Mouse (Mus musculus): ENCODE measurements around the gene Rgmb.

Gene Rgmb

DNA sequence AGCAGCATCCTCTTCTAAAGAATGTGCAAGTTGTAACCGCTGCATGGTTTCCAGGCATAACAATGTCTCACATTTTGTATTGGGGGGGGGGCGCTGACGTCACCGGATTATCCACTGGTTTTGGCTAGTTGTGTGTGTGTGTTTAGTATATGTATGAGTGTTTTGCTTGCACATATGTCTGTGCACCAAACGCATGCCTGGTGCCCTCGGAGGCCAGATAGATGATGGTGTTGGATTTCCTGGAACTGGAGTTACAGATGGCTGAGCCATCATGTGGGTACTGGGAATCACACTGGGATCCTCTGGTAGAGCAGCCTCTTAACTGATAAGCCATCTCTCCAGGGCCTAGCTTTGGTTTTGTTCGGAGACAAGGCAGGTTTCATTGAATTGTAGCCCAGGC is 8.5 kb downstream of the Rgmb start:
- no peak for DNase-seq (ENCODE audit: low spot score in 2 of 2)

DNA sequence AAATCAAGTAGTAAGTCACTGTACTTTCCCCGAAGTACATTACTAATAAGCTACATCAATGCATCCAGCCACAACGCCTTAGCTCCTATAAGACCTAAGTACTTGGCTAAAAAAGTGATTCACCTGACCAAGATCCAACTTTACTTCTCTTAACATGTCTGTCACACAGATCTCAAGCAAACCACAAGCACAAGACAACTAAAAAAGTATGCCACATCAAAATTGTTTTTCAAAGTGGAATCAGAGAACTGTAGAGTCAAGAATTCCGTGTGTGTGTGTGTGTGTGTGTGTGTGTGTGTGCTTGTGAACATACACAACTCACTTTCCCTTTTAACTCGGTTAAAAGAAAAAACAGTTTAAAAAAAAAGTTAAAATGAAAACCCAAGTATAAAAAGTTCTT is 9.1 kb downstream of the Rgmb start:
- no peak for DNase-seq (ENCODE audit: low spot score in 2 of 2)

DNA sequence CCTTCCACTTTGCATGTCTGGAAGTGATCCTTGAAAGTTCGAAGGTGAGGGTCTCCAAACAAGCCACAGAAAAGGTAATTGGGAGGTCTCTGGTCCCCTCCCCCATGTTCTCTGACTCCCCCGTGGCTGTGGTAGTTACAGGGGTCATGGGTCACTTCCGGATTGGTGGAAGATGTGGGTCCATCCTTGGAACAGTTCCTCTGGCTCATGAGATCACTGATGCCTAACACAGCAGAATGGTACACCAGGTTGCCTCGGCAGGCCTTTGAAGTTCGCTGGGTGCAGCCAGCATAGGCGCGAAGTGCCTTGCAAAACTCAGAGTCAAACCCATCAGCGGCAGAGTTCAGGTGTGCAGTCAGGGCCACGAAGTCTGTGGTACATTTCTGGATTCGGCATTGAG is 10.1 kb downstream of the Rgmb start:
- no peak for DNase-seq (ENCODE audit: low spot score in 2 of 2)

DNA sequence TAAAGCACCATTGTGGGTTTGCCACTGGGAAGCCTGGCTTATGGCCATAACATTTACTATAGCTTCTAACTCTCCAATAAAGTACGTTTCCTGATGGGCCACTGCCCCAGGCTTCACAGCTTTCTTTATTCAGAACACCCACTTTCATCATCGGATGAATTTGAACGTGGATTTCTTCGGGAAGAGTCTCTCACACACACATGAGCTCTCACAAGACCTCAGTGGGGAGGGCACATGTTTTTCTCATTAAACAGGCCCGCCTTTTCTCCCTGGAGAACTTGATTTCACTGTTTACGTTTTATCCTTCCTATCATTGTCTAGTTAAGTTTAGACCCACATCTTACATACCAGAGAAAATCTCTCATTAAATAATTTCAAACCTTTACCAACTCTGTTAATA is 10.7 kb downstream of the Rgmb start:
- DNase-seq (ENCODE audit: low spot score in 2 of 2), result no peak

DNA sequence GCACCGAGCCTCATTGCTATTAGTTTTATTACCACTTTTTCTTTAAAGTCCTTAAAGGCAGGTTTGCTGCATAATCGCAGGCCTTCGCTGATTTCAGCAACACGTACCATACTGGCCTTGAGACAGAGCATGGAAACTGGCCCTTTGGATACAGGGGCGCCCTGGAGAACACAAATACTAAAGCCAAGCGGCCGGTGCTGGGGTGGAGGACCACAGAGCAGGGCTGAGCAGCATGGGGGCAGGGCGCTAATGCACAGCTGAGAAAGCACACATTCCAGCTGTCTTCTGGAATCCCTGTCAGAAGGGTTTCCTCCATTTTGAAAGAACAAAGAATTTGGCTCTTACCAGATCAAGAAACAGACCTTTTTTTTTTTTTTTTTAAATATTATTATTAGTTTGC is 12.5 kb downstream of the Rgmb start:
- DNase-seq (ENCODE audit: low spot score in 2 of 2), result no peak

DNA sequence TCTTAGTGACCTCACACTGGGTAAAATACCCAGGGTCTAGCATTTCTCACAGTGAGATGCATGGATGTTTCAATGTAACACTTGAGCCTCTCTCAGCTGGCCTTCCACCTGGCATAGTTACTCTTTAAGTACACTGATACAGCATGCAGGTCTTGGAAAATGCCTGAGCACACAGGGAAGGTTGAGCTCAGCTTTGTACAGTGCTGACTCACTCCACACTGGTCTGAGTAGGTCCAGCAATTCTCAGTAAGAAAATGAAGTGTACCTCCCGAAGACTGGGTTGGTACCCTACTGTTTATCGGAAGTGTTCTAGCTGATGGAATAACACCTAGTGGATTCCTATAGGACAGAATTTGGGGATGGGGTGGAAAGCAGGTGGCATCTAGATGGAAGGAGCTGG is 13.2 kb downstream of the Rgmb start:
- DNase-seq (ENCODE audit: low spot score in 2 of 2), result no peak

DNA sequence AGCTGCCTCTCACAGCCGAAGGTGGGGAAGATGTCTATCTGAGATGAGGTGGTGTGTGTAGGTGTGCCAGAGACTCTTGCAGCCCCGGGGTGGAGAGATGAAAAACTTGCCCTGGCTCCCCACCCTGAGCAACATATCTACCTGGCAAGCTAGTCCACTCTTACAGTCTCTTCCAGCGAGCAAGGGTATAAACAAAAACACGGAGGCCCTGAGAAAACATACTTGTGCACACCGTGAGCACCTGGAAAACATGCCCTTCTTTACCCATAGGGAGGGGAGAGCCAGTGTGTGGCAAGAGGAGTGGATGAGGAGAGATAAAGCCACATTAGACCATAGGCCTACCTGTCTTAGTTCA is 13.8 kb downstream of the Rgmb start:
- DNase-seq (ENCODE audit: low spot score in 2 of 2), result no peak

DNA sequence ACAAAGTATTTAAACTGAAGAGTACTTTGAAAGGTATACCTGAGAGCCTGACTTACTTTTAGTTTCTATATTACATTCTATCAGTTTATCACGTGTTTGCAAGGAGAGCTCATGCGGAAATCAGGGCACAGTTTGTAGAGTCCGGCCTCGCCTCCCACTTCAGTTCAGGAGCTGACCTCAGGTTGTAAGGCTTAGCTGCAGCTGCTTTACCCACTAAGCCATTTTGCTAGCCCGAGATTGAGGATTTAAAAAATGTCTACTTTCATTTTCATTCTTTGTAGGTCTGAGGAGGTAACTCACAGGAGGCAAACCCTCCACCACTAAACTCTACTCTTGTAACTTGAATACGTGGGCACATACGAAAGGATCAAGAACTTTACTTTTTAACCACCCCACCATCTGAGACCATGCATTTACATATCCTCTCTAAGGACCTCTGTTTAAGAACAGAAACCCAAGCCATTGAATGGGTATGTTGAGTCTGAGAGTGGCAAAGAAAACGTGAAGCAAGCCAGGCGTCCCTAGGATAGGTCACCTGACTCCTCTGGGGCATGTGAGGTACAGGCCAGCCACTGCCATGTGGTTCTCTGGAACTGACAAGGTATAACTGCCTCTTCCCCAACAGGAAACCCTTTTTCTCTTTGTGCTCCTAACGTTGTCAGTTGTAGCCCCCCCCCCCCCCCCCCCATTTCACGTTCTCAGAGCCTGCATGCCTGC is 14.3 kb downstream of the Rgmb start:
- DNase-seq (ENCODE audit: low spot score in 2 of 2), result no peak

DNA sequence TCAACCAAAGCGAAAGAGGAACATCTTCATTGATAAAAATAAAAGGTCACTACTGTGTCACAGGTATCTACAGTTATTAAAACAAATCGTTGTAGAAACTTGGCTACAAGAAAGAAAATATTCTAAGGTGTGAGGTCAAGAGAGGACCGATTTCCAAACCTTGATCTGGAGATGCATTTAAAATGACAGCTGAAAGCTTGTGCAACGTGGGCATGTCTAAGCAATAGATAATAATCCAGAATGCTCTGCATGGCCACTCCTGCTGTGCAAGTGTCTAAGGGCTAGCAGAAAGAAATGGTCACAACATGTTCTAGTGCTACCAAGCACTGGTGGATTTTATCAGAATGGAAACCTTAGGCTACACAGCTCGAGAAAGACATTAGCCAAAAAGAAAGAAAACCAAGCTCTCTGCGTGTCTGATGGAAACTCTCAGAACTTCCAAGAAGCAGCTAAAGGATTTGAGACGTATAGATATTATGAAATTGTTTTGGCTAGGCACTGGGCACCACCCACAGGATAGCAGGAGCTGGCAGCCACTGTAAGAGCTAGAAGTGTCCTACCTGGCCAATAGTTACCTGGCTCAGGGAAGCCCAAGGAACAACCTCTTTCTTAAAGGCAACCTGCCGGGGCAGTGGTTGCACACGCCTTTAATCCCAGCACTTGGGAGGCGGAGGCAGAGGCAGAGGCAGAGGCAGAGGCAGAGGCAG is 15.4 kb downstream of the Rgmb start:
- DNase-seq (ENCODE audit: low spot score in 2 of 2), result no peak

DNA sequence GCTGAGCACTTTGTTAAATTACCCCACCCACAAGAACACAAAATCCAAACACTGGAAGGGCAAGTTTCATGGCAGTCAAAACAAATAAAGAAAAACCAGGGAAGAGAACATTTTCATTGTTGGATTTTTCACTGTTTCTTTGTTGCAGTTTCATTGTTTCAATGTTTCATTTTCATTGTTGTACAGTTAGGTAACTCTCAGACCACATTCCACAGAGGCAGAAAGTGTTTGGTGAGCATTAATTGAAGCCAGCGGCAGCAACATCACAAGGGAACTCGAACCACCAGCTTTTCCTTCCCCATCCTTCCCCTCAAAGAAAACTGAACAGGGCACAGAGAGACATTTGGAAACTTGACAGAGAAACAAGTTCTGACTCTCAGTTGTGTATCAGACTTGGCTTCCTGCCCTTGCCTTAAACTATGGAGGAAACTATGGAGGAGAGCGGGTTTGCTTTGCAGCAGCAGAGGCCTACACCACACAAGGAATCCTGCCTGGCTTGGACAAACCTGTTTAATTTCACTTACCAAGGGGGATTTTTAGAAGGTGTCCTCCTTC is 17.1 kb downstream of the Rgmb start:
- no peak for DNase-seq (ENCODE audit: low spot score in 2 of 2)

DNA sequence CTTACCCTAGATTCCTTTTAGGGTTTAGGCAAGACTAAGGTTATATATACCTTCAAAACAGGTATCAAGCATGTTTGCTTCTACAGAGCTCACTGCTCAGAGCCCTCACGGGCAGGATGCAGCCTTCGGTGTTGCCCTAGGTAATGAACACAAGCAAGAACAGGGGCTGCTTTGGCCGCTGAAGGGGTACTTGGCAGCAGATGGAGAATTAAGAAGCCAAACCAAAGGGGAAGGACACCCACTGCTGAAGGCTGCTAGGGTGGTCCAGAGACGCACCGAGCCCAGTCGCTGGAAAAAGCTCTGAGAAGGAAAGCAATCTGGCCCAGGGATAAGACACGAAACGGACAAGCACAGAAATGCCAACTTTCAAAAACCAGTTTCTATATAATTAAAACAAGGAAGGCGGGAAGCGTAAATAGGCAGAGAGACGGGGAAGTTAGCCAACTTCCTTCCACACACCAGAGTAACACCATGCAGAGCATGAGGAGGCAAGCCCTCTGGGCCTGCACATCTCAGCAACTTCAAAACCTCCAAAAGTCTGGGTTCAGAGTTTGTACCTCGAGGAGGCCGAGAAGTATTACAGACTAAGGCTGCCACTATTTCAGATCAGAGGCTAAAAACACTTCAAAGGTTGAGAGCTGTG is 18.6 kb downstream of the Rgmb start:
- DNase-seq (ENCODE audit: low spot score in 2 of 2), result no peak

DNA sequence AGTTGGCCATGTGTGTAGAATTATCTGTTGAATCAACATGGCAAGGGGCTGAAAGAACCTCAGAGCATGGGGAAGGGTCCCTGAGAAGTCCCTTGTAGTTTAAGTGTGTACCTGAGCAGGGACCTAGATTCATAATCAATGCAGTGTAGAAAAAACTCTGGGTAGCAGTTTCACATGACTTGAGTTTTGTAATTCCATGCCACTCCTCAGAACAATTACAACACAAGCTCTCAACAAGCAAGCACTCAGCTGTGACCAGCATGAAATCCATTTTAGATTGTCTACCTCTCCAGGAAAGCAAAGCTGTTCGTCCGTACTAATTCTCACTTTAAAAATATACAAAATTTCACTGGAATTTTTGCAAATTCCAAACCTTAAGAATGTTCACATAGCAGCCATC is 20.9 kb downstream of the Rgmb start:
- DNase-seq (ENCODE audit: low spot score in 2 of 2), result no peak

DNA sequence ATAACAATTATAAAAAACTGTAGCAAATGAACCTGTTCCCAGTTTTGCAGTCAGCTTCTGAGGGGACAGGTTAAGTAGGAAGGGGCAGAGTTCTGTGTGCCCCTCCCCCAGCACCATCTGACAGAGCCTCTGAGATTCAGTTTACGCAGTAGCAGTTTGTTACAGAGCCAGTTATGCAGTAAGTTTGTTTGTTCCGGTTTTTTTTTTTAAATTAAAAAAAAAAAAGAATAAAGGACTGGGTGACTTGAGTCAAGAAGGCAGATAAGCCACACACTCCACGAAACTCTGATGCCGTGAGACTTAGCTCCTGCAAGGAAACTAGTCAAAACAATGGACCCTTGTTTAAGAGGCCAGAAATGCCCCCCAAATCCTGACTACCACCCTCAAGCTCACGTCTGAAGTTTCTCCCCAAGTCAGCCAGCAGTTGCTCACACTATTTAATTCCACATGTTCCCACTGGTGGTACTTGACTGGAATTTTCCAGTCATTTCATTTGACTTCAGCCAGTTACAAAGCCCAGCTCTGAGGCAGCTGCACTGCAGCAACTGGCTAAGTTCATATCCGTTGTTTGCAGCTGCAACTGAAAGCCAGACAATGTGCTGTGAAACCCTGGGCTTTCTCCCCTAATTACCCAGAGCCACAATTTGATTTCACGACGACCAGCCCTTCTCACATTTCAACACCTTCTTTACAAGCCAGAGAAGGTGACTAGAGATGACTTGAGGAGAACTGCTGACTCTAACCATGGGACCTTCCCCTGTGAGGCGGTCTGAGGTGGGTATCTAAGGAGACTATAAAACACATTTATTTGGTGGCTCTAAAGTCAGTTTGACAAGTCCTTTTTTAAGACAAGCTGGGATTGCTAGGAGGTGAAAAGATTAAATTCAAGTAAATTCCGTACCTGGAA is 22.1 kb downstream of the Rgmb start:
- no peak for DNase-seq (ENCODE audit: low spot score in 2 of 2)

DNA sequence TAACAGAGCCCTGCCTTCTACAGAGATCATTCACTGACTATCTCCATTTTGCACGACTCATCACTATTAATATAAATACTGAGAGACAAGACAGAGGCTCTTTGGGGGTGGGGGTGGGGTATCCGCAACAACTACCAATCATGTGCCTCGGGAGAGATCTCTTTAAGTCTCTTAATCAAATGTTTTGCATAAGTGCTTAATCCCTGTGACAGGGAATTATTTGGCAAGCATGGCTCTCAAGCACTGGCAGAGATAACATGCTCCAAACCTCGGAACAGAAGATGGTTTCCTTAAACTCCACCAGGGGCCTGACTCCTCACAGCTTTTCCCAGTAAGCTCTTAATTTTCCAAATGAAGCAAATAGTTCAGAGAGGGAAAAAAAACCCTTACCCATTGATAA is 22.8 kb downstream of the Rgmb start:
- DNase-seq (ENCODE audit: low spot score in 2 of 2), result no peak

DNA sequence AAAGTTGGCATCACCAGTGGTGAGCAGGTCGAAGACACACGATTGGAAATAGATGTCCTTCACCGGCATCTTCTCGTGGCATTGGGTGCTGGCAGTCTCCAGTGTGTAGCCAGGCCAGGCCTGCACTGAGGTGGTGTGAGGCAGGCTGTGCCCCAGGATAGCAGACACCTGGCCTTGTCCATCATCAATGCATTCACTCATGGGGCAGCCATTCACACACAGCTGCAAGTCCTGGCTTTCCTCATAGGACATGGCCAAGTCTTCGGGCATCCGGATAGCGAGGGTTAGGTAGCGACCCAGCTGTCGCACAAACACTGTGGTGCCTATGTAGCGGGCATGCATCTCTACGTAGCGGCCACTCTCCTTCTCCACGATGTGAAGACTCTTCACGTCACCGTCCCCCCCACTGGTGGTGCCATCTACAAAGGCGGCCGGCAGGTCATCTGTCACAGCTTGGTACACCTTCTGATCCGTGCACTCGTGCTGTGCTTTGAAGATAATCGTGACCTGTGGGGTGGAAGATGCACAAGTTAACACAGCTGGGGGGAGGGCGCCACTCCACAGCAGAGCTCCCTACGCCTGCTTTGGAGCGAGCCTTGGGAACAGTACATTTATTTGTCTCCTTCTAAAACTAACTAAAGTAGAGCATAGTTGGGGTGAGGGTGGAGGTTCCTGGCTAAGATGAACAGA is 23.4 kb downstream of the Rgmb start:
- DNase-seq (ENCODE audit: low spot score in 2 of 2), result no peak

DNA sequence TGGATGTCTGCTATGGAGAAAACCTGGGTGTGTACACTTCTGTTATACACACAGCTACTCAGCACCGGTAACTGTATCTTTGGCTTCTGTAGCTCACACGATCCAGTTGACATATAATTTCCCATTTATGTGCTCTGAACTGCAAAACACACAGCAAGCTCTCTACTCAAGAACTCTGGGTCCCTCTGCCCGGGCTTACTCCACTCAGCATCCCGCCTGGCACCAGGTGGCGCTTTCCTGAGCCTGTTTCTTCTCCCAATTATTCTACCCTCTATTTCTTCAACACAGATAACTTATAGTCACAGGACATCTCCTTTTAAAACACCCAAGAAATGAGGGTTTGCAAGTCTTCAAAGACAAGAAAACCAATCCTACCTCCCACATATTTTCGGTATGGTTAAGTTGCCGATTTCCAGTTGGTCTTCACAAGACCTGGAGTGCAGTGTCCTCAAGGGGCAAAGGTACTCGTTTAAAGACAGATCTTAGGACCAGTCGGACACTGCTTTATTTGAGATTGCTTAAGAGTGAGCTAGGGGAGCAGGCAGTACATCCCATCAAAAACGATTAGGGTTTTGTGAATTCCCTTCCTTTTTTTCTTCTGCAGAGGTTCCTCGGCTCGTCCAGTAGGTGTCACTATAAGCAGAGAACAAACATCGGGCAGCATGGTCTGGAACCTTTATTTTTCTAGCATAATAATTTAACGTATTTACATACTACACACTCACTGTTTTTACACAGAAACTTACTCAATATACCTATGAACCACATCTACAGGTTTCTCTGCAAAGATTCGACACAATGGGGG is 26.6 kb downstream of the Rgmb start:
- DNase-seq (ENCODE audit: low spot score in 2 of 2), result no peak

DNA sequence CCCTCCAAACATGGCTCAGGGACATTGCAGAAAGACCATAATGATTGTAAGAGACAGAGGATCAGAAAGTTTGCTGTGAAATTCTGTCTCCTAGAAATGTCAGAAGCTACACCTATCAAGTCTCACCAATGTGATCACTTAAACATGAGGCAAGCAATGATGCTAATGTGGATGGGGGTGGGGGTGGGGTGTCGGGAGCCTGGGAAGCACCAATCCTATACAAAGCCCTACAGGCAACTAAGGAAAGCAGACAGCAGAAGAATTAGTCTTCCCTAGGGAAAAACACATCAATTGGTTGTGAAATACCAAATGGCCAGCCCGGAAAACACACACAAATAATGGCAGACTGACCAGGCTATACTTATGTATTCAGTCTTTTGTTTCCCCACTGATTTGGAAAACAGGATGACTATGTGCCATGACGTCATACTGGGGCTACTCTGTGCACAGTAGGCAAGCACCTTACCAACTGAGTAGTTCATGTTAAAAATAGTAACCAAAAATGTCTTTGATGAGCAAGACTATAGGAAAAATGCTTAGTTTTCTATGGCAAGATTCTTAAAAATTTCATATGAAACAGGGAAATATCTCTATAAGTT is 31.5 kb downstream of the Rgmb start:
- no peak for DNase-seq (ENCODE audit: low spot score in 2 of 2)

DNA sequence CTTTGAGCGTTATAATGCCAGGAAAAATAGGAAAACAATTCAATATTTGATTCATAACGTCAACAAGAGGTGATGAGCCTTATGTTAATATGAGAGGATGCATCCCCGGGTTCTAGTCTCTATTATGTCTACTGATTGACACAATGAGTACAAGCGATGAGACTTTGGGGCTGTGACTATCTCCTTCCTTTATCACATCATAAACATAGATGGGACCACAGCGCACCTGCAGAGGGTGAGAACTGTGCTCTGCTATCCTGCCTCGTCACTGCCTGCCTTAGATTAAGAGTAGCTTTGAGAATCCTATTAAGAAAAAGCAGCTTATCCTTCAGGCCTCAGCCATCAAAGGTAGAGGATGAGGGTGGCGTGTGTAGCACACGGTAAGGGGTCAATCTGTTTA is 40.1 kb downstream of the Rgmb start:
- DNase-seq (ENCODE audit: low spot score in 2 of 2), result no peak

DNA sequence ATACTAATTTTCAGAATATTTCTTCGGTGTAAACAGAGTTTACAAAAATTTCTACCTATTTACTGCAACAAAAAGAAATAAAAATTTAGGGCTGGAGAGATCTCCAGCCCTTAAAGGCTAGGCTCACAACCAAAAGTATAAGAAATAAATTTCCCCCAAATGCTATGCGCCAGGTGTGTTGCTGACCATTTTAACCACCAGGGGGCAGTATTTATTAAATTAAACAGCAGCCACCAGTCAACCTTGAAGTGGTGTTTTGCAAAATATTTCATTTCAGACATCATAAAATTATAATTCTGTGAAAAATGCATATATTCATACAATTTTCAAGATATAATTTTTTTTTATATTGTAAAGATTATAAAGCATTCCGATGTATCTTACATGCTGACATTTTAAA is 43.8 kb downstream of the Rgmb start:
- peak in 1 of 2 experiments; percentile 33 for DNase-seq (ENCODE audit: low spot score in 2 of 2)

DNA sequence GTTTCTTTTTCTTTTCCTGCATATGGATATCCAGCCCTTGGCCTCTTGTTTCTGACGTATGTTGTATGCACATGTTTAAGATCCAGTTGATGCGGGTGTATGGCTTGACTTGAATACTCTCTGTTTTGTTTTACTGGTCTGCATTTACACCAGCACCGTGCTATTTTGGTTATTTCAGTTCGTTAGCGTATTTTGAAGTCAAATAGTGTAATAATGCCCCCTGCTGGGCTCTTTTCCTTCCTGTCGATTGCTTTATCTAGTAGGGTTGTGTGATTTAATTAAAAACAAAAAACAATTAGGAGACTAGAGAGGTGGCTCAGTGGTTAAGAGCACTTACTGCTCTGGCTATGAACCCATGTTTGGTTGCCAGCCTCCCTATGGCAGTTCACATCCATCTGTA is 52.9 kb downstream of the Rgmb start:
- DNase-seq (ENCODE audit: low spot score in 2 of 2), result peak in 1 of 2 experiments; percentile 20
